In the genomic region with DNA sequence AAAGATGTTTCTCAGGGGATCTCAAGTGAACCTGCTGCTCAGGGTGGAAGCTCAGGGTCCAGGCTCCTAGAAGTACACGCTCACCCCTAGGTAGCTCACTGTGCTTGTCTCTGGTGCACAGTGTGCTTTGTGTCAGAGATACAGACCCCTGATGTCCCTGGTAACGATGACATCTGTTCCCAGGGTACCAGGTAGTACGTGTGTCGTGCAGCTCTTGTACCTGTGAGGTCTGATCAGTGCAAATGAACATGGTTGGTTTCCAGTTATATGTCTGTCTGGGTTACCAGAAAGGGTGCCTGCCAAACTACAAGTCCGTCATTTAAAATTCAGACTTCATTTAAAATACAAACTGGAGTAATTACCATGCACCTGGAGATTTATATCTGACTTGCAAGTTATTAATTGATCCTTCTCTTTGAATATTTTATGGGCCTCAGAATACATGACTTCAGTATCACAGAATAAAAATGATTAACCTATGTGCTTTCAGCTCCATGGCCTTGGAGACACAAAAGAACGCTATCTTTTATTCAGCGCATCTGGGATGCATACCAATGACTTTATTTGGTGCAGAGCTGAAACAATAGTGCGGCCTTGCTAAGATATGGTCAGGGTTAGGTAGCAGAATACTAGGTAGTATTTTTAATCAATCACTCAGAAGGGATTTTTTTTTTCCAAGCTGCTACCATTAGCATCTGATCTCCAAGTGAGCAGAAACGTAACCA, we compare ENCODE assay signal across 26 mouse cellular contexts.
A peak's percentile ranks its signal among the peaks of the same experiment; 100 is the strongest.
DNase-seq lines count a peak whose midpoint lies in the region; ATAC-seq and TF ChIP-seq lines count a peak whose summit lies in the region.
"Had no signal": no experiment of that assay in that cellular context is flagged by ENCODE, and none has a peak within 500 bp of the region (broad histone marks: within the 10 kb centered on the region; RNA-seq: fewer than 3 reads in every experiment).

No protein-coding gene starts in this region.

- no peaks in the 10 kb centered on the region for H3K36me3 ChIP-seq in forebrain, embryonic 13.5 days (ENCODE audit: poor library complexity, severe bottlenecking)
- peaks cover 3% of the 10 kb centered on the region for H3K36me3 ChIP-seq in forebrain, embryonic 12.5 days (replicated peaks)
- H3K36me3 ChIP-seq in hindbrain, embryonic 15.5 days = no peaks in the 10 kb centered on the region
- H3K36me3 ChIP-seq in hindbrain, embryonic 11.5 days (ENCODE audit: control insufficient read depth, insufficient read depth, low read length) = no peaks in the 10 kb centered on the region
- no peaks in the 10 kb centered on the region for H3K36me3 ChIP-seq in neural tube, embryonic 14.5 days (ENCODE audit: control insufficient read depth, insufficient read depth, low read length)
- H3K36me3 ChIP-seq: heart, embryonic 15.5 days had no signal

- no peaks in the 10 kb centered on the region for H3K27me3 ChIP-seq in forebrain, embryonic 13.5 days
- H3K27me3 ChIP-seq in forebrain, embryonic 12.5 days = no peaks in the 10 kb centered on the region
- no peaks in the 10 kb centered on the region for H3K27me3 ChIP-seq in hindbrain, embryonic 15.5 days
- H3K27me3 ChIP-seq in hindbrain, embryonic 11.5 days (ENCODE audit: control insufficient read depth, insufficient read depth, low read length) = no peaks in the 10 kb centered on the region
- no peaks in the 10 kb centered on the region for H3K27me3 ChIP-seq in neural tube, embryonic 14.5 days (ENCODE audit: control insufficient read depth, insufficient read depth, low read length)
- H3K27me3 ChIP-seq: heart, embryonic 15.5 days; limb, embryonic 13.5 days; lung, embryonic 15.5 days; Patski had no signal

- peak overlapping the region; percentile 45; the same call in 1 of the 2 replicates for H3K27ac ChIP-seq in forebrain, embryonic 13.5 days
- no peak overlapping the region for H3K27ac ChIP-seq in forebrain, embryonic 12.5 days
- H3K27ac ChIP-seq in hindbrain, embryonic 15.5 days (replicated peaks) = 0 out of 2 replicates have a peak overlapping the region, but pooled peaks have one; percentile 4
- no peak overlapping the region for H3K27ac ChIP-seq in hindbrain, embryonic 11.5 days (ENCODE audit: low read depth, low read length)
- no peak overlapping the region for H3K27ac ChIP-seq in neural tube, embryonic 14.5 days (ENCODE audit: low read depth, low read length)
- H3K27ac ChIP-seq: heart, embryonic 10.5 days; heart, embryonic 15.5 days; left cerebral cortex, adult 2 months; limb, embryonic 13.5 days; lung, embryonic 15.5 days had no signal

- H3K9me3 ChIP-seq in forebrain, embryonic 13.5 days (replicated peaks) = no peaks in the 10 kb centered on the region
- H3K9me3 ChIP-seq in forebrain, embryonic 12.5 days = no peaks in the 10 kb centered on the region
- H3K9me3 ChIP-seq in hindbrain, embryonic 15.5 days = no peaks in the 10 kb centered on the region
- no peaks in the 10 kb centered on the region for H3K9me3 ChIP-seq in hindbrain, embryonic 11.5 days (ENCODE audit: control insufficient read depth, low read length)
- H3K9me3 ChIP-seq in neural tube, embryonic 14.5 days (ENCODE audit: control insufficient read depth, low read length) = no peaks in the 10 kb centered on the region
- H3K9me3 ChIP-seq: heart, embryonic 10.5 days; heart, embryonic 15.5 days; limb, embryonic 13.5 days; lung, embryonic 15.5 days had no signal

- H3K9ac ChIP-seq in forebrain, embryonic 13.5 days = no peak overlapping the region
- H3K9ac ChIP-seq in forebrain, embryonic 12.5 days = no peak overlapping the region
- H3K9ac ChIP-seq in hindbrain, embryonic 15.5 days = no peak overlapping the region
- no peak overlapping the region for H3K9ac ChIP-seq in hindbrain, embryonic 11.5 days (ENCODE audit: low read depth, low read length)
- no peak overlapping the region for H3K9ac ChIP-seq in neural tube, embryonic 14.5 days (replicated peaks; ENCODE audit: low read depth, low read length)
- H3K9ac ChIP-seq: heart, embryonic 15.5 days; limb, embryonic 13.5 days; lung, embryonic 15.5 days had no signal

- H3K4me3 ChIP-seq in forebrain, embryonic 13.5 days = no peak overlapping the region
- H3K4me3 ChIP-seq in forebrain, embryonic 12.5 days (replicated peaks) = no peak overlapping the region
- H3K4me3 ChIP-seq in hindbrain, embryonic 15.5 days = no peak overlapping the region
- H3K4me3 ChIP-seq in hindbrain, embryonic 11.5 days (ENCODE audit: low read depth, low read length) = no peak overlapping the region
- H3K4me3 ChIP-seq in neural tube, embryonic 14.5 days (ENCODE audit: low read depth, low read length) = no peak overlapping the region
- H3K4me3 ChIP-seq: heart, embryonic 10.5 days; heart, embryonic 15.5 days; left cerebral cortex, adult 2 months; limb, embryonic 13.5 days; lung, embryonic 15.5 days had no signal

- ATAC-seq in forebrain, embryonic 13.5 days = peak; percentile 44; the same call in 1 of the 2 replicates
- no peak for ATAC-seq in forebrain, embryonic 12.5 days (ENCODE audit: low FRiP score)
- ATAC-seq in hindbrain, embryonic 15.5 days (ENCODE audit: low FRiP score, low read depth) = peak; percentile 28; the same call in 1 of the 2 replicates
- no peak for ATAC-seq in hindbrain, embryonic 11.5 days (ENCODE audit: low FRiP score)
- peak; percentile 48; the same call in 1 of the 2 replicates for ATAC-seq in neural tube, embryonic 14.5 days (ENCODE audit: low read depth)
- ATAC-seq: intestine, postnatal 0 days; Patski had no signal

- TF ChIP-seq CTCF in brain, embryonic 14.5 days (IDR thresholded peaks at IDR 0.05; ENCODE audit: borderline replicate concordance, extremely low read depth, insufficient read depth, insufficient read length) = no peak

- WGBS in forebrain, embryonic 13.5 days = 86% methylated on average over 9 of the region's 9 CpGs
- WGBS in forebrain, embryonic 12.5 days = 85% methylated on average over 9 of the region's 9 CpGs
- WGBS in hindbrain, embryonic 15.5 days = 52% methylated on average over 9 of the region's 9 CpGs
- whole genome bisulfite sequencing in hindbrain, embryonic 11.5 days = 93% methylated on average over 9 of the region's 9 CpGs
- 53% methylated on average over 9 of the region's 9 CpGs for WGBS in neural tube, embryonic 14.5 days

- H3K4me2 ChIP-seq in forebrain, embryonic 13.5 days = no peak overlapping the region
- H3K4me2 ChIP-seq in forebrain, embryonic 12.5 days = no peak overlapping the region
- H3K4me2 ChIP-seq in hindbrain, embryonic 15.5 days = no peak overlapping the region
- H3K4me2 ChIP-seq in hindbrain, embryonic 11.5 days (replicated peaks; ENCODE audit: low read depth, low read length) = no peak overlapping the region
- no peak overlapping the region for H3K4me2 ChIP-seq in neural tube, embryonic 14.5 days (ENCODE audit: low read depth, low read length)
- H3K4me2 ChIP-seq: heart, embryonic 15.5 days; limb, embryonic 13.5 days; liver, embryonic 11.5 days; lung, embryonic 15.5 days had no signal

- no peak for DNase-seq in hindbrain, embryonic 11.5 days (ENCODE audit: low spot score)
- peak; percentile 47 for DNase-seq in brain, embryonic 14.5 days (ENCODE audit: low read depth)
- no peak for DNase-seq in layer of hippocampus, postnatal 14 days (ENCODE audit: low spot score in 2 of 2)
- DNase-seq: adrenal gland, postnatal 10 days; cerebellum, adult 11 months; cerebellum, adult 9-10 months; cerebellum, postnatal 36 days; gastrocnemius, postnatal 14 days; kidney, adult 9 months; kidney, postnatal 25 days; lung, postnatal 36 days; right cerebral cortex, adult 18-20 months; spleen, adult 18-20 months; thymus, postnatal 14 days had no signal

- H3K4me1 ChIP-seq in forebrain, embryonic 13.5 days = no peaks in the 10 kb centered on the region
- H3K4me1 ChIP-seq in forebrain, embryonic 12.5 days = no peaks in the 10 kb centered on the region; the same call in 1 of the 2 replicates
- peaks cover 6% of the 10 kb centered on the region; the same call in 1 of the 2 replicates for H3K4me1 ChIP-seq in hindbrain, embryonic 15.5 days (replicated peaks)
- H3K4me1 ChIP-seq in hindbrain, embryonic 11.5 days (replicated peaks; ENCODE audit: control insufficient read depth, insufficient read depth, low read length) = no peaks in the 10 kb centered on the region
- H3K4me1 ChIP-seq in neural tube, embryonic 14.5 days (ENCODE audit: control insufficient read depth, insufficient read depth, low read length) = no peaks in the 10 kb centered on the region
- H3K4me1 ChIP-seq: heart, embryonic 15.5 days; limb, embryonic 13.5 days had no signal

- TF ChIP-seq POLR2A in brain, embryonic 14.5 days (IDR thresholded peaks at IDR 0.05; ENCODE audit: borderline replicate concordance, extremely low read depth, insufficient read depth, insufficient read length, poor library complexity, severe bottlenecking) = no peak

Comparison
In these comparisons a context has a peak if more than half of its experiments do, and no peak if none do; other contexts are left out.
1. ATAC-seq: peak in forebrain, embryonic 13.5 days (single experiment), hindbrain, embryonic 15.5 days (single experiment) and neural tube, embryonic 14.5 days (single experiment); none in forebrain, embryonic 12.5 days (single experiment) and hindbrain, embryonic 11.5 days (single experiment).
2. H3K27ac ChIP-seq: peak in forebrain, embryonic 13.5 days (single experiment) and hindbrain, embryonic 15.5 days (single experiment); none in forebrain, embryonic 12.5 days (single experiment), hindbrain, embryonic 11.5 days (single experiment) and neural tube, embryonic 14.5 days (single experiment).